Mouse (Mus musculus) kidney, postnatal 14 days (tissue): ENCODE measurements around the gene Cadm2.

Experiments
- DNase-seq: peaks from one replicate; pipeline ENCODE4 v3.0.0; 2022; ENCODE audit warnings: mixed read lengths

Gene Cadm2

DNA sequence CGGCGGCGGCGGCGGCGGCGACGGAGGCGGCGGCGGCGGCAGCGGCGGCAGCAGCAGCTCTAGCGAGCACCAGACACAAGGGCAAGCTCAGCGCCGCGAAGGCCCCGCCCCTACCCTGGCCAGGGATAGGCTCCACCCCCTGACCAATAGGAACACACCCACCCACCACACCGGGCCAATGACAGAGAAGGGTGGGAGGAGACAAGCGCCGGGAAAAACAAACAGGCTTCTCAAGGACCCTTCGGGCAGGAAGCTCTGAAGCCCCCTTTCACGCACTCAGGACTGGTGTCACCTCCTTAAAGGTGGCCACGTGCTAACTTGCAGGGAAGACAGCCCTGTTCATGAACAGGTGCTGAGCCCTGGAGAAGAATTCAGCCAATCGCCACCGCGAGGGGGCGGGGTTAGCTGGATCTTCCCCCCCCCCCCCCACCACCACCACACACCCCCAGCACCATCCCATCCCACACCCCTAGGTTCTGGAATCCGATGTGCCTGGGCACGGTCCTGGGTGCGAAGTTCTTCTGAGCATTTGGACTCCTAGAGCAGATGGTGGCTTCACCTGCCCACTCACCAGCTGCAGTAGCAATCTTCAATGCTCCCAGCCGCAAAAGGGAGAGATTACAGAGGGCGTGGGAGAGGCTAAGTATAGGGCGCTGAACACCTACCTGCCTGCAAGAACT lies at the start of gene Cadm2:
TSS of gene Cadm2 (minus strand) at position 83 of the 680 bp plus-strand sequence.
- DNase-seq = peak; percentile 90

GRCm38 (mm10) chr16:67646930-67647329 lies 26.2 kb upstream of the Cadm2 start:
- DNase-seq = no peak

DNA sequence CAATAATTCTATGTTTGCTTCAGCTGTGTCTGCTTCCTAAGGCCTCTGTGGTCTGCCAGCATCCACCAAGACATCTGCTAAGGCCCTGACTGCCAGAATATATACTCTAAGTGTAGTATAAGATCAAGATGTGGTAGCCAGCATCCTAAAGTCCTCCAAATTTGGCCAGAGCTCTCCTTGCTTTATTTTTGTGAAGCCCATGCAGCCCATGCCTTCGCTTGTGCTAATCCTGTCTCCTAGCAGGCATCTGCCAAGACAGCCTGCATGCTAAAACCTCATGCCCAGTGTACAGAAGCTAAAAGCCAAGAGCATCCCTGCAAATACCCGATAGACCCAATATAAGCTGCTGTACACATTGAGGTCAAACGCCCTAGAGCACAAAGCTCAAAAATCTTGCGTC lies 22.9 kb upstream of the Cadm2 start:
- DNase-seq = no peak

DNA sequence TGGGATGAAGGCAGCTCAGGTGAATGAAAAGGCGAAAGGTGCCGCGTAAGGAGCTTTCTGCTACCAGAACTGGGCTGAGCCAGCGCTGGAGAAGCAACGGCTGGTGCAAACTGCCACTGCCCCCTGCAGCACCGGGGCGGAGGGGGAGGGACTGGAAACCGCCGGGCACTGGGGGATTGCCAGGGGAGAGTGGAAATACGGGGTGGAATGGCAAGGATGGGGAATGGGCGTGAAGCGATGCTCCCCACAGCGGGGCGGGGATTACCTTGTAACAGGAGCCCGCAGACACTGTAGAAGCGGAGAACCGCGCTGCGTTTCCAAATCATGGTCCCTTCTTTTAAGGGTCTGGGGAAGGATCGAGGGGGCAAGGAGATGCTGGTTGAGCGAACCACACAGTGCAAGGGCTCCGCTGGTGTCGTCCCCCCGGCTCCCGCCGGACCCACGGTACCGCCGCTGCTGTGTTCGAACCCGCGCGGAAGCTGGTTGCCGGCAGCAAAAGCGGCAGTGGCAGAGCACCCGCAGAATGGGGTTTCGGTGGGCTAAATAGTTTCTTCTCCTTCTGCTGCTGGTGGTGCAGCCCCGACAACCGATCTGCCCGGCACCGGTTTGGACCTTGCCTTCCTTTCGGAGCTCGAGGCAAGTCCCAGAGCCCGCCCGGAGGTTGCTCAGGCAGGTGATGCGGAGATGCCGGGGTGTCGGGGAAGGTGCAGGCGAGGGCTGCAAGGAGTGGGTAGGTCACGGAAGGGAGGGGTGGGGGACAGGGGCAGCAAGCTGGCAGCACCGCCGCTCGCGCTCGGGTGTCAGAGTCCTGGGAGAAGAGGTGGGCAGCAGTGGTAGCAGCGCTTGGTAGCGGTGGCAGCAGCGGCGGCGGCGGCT lies 564 bp downstream of the Cadm2 start:
- peak; percentile 25 for DNase-seq

DNA sequence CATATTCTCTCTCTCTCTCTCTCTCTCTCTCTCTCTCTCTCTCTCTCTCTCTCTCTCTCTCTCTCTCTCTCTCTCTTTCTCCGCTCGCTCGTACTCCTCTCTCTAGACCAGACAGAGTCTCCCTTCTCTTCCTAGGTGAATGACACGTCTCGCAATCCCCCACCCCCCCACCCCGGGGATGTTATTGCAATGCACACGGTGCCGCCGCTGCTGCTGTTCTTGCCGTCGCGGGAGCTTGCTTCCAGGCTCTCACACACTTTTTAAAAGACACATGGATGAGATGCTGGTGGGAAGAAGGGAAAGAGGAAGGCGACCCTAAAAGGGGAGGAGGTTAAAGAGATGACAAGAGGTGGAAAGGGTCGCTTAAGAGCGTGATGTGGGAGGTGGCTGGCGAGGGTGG lies 1.3 kb downstream of the Cadm2 start:
- no peak for DNase-seq

- DNase-seq = no peak
Observed at GRCm38 (mm10) chr16:67618817-67619216, 1.9 kb downstream of the Cadm2 start.

DNA sequence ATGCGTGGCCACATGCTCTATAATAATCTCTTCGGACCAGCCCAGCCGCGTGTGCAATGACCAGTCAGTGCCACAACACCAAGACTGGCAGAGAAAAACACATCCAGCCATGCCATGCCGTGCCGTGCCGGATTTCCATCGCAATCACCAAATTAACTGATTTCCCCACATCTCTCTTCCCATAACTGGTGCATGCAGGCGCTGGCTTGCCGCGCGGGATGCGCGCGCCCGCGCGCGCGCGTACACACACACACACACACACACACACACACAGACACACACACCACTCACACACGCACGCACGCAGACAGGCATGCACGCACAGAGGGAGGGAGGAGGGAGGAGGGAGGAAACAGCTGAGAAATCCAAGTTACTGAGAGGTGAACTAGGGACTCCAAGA lies 2.9 kb downstream of the Cadm2 start:
- DNase-seq = no peak

GRCm38 (mm10) chr16:67617256-67617655 lies 3.5 kb downstream of the Cadm2 start:
- no peak for DNase-seq

DNA sequence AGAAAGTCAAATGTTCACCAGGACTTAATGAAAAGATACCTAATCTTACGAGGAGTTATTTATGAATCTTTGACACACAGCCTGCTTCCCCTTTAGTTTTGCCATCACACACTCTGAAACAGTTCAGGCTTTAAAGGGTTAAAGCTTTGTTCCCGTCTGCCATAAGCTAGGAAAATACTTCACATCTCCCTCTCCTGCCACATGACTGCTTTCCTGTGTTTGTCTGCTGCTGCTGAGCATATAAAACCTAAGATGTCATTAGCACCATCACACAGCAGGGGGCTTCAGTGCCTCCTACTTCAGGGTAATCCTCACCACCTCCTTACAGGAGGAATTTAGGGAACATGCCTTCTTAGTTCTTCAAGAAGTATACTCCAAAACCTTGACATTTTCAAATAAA lies 6.8 kb downstream of the Cadm2 start:
- DNase-seq = no peak

GRCm38 (mm10) chr16:67610904-67611681 lies 9.6 kb downstream of the Cadm2 start:
- DNase-seq = no peak

DNA sequence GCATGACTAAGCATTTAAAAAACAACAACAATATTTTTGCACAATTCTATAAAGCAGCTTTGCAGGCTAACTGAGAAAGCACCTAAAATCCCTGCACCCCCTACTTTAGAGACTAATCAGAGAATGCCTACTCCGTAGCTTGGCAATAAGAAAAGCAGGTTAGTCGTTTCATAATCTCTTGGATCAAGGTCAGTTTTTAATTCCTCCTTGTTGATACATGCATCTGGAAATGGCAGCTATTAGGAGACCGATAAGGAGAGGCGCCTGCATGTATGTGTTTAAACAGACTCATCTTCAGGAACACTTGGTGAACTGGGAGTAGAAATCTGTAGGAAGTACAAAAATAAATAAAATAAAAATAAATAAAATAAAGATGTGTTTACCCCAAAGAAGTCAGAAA lies 11.6 kb downstream of the Cadm2 start:
- DNase-seq = no peak

- DNase-seq = no peak
Observed at GRCm38 (mm10) chr16:67608499-67608898, 12.2 kb downstream of the Cadm2 start.

- no peak for DNase-seq
Observed at GRCm38 (mm10) chr16:67605661-67606060, 15.0 kb downstream of the Cadm2 start.

DNA sequence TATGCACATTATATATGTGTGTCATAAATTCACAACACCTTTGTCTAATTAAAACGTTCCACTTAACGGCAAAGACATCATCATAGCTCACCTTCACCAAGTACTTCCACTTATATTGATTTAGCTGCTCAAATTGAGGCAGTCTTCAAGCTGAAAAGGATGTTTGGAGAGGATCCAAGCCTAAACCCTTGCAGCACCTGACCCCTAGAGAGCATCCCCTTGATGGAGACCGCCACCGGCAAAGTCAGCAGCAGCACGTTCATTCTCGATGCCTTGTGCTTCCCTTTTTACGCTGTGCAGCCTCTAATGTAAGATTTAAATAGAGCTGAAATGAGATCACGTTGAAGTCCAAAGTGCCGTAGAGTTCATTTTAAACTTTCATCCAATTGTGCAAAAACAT lies 20.7 kb downstream of the Cadm2 start:
- DNase-seq = no peak

GRCm38 (mm10) chr16:67598841-67599240 lies 21.9 kb downstream of the Cadm2 start:
- no peak for DNase-seq

DNA sequence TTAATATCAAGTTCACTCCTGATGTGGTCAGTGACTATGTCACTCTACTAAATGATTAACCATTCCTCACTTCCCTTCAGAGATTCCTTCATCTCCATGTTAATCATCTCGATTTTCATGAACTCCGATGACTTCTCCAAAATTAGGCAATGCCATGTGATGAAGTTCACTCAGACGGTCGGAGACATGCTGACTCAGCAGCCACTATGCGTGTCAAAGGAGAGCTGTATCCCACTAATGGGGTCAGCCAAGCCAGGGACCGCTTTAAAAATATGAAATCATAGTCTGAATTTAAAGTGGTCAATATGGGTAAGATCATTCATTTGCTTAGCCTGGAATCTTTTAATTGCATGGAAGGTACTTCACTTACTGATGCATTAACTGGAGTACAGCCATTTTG lies 29.7 kb downstream of the Cadm2 start:
- no peak for DNase-seq

DNA sequence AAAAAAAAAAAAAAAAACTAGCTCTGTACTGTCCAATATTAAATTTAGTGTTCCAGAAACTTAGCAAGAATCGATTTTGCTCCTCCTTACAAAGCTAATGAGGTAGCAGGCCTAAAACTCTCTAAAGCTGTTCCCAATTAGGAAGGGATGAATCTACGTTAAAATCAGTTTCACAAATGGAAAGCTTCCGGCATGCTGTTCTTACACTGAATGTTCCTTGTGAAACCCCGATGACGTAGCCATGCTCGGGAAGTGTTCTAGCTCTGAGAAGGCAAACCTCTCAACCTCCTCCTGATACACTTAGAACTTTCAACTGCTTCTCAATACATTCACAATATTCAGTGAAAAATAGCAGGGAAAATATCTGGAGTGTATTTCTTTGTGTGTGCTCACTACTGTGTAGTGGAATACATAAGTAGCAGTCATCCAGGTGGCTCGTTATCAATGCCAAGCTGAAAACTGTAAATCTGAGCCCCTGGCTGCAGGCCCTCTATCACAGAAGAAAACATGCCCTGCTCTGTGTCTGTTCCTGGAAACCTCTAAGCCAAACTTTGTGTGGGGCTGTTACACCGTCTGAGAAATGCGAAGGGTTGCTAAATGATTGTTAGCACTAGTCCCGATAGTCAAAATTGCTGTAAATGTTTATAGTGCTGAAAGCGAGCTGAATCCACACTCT lies 41.7 kb downstream of the Cadm2 start:
- no peak for DNase-seq

DNA sequence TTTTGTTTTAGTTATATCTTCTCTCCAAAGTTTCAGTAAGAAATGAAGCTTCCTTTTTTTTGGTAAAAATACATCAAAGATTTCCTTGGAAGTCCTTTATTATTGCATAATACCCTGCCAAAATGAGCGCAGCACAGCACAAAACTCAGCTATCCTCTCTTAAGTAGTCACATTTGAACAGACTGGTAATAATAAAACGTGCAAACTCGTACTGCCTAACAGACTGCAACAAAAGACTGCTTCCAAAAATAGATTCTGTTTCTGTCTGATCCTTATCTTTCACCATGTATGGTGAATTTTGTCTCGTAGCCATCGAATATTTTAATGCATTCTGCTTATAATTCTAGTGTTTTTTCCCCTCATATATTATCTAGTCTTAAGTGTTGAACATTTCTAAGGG lies 45.2 kb downstream of the Cadm2 start:
- no peak for DNase-seq

DNA sequence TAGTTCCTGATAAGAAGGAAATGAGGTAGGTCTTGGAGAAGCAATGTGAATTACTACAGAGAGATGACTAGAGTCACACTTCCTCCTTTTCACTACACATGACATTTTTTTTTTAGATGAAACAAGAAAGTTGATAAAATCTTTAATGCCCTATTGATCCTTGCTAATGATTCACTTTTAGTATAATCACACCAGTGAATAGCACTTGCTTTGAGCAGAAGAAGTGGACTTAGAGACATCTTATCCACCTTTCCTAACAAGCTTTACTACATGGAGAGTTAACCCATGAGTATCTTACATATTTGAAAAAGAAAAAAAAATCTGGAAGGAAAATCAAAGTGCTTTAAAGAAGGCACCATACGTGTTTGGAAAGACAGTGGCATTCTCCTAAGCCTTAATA lies 93.7 kb downstream of the Cadm2 start:
- DNase-seq = no peak

GRCm38 (mm10) chr16:67524878-67525277 lies 95.8 kb downstream of the Cadm2 start:
- DNase-seq = no peak

DNA sequence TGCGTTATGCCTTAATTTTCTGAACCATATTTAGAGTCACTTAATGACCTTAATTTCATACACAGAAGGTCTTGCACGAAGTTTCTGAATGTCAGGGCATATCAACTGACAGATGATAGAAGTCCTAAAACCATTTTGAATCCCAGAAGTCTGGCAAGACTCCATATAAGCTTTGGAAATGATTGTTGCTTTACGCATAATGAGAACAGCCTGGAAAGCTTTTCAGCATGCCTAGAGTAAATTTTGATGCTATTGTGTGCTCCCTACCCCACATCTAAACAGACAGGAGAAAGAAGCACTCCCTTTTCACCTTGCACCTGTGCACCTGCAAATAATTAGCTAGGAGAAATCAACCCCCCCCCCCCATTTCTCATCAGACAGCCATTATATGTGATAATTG lies 102.4 kb downstream of the Cadm2 start:
- no peak for DNase-seq

DNA sequence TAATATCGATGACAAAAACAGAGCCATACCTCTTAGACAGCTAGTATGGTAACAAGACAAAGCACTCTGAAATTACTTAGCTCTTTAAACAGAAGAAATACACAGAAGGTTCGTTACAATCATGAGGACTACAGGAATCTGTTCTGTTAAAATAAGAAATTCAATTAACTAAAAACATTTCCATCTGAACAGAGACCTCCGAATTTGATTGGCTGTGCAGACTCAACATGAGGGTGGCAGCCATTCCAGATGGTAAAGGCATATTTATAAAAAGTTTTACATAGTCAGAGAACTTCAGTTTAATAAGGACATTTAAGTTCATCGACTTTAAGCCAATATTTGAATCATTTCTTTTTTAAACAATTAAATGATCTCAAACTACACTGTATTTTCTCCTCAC lies 105.2 kb downstream of the Cadm2 start:
- DNase-seq = no peak

DNA sequence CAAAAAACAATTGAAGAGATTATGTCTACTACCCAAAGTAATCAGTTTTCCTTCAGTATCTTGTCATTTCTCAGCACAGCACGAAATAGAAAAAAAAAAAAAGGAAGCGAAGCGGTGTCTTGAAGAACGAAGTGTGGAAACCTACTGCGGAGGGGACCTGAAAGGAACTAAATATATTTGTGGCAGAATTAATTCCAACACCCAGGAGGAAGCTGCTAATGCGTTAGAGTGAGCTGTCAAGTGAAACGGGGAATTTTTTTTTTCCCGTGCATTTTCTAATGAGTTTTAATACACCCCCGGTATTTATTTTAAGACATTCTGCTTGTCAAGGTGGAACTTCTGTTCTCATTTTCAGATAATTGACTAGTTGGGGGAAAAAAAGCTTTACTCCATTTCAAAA lies 111.6 kb downstream of the Cadm2 start:
- no peak for DNase-seq
